Mouse (Mus musculus) cerebellum, postnatal 14 days (tissue): ENCODE measurements around the gene Cst9.

Experiments
- DNase-seq, 2 experiments: peaks; one replicate each; pipeline ENCODE4 v3.0.0; 2021; ENCODE audit warnings: mixed read lengths in 2 of 2

The Cst9 gene

GRCm38 (mm10) chr2:148877016-148877770 is 42.2 kb downstream of the Cst9 start:
- no peak for DNase-seq

GRCm38 (mm10) chr2:148878641-148879130 is 43.7 kb downstream of the Cst9 start:
- DNase-seq: no peak

GRCm38 (mm10) chr2:148879199-148879598 is 44.3 kb downstream of the Cst9 start:
- no peak for DNase-seq

GRCm38 (mm10) chr2:148884738-148885137 is 49.8 kb downstream of the Cst9 start:
- DNase-seq: no peak
